Mouse (Mus musculus) MEL (cell line): ENCODE measurements at regions not wholly inside any gene's neighbourhood (a gene's known extent, or its start where the extent isn't known, plus 50 kb on each side); places are given as distances from the start of the nearest gene placed in this dataset.

Experiments
- DNase-seq: peaks from one replicate; pipeline ENCODE4 v3.0.0; 2011; ENCODE audit warnings: low read depth, low spot score
- H3K27ac ChIP-seq: 2 replicates; pipeline ENCODE4 v1.5.1; 2012; ENCODE audit warnings: low read depth, mild to moderate bottlenecking, control low read depth, low read length, moderate library complexity; ENCODE audit not compliant: control insufficient read depth
- H3K27me3 ChIP-seq, 2 experiments: fragments of 150-350 bp in 1 of 2; sonication (generic) in 1 of 2; 2 replicates each; pipeline ENCODE4 v1.6.1; 2012; ENCODE audit warnings: low read length in 2 of 2, mild to moderate bottlenecking in 2 of 2, improper control_type of control experiment in 1 of 2, moderate library complexity in 1 of 2; ENCODE audit not compliant: insufficient read depth in 2 of 2, control insufficient read depth in 1 of 2
- H3K36me3 ChIP-seq, 2 experiments: 2 replicates each; pipeline ENCODE4 v1.6.1; 2012 to 2014; ENCODE audit warnings: low read length in 2 of 2, improper control_type of control experiment in 1 of 2, inconsistent platforms in 1 of 2, mild to moderate bottlenecking in 1 of 2; ENCODE audit not compliant: insufficient read depth in 2 of 2, control insufficient read depth in 1 of 2
- H3K4me1 ChIP-seq, 2 experiments: fragments of 150-350 bp in 1 of 2; sonication (generic) in 1 of 2; 2 replicates each; pipeline ENCODE4 v1.6.1; 2012; ENCODE audit warnings: low read length in 2 of 2, improper control_type of control experiment in 1 of 2, mild to moderate bottlenecking in 1 of 2; ENCODE audit not compliant: insufficient read depth in 2 of 2, control insufficient read depth in 1 of 2
- H3K4me3 ChIP-seq, 2 experiments: fragments of 150-350 bp in 1 of 2; sonication (generic) in 1 of 2; 2 replicates each; pipeline ENCODE4 v1.5.1; 2012; ENCODE audit warnings: low read depth in 2 of 2, low read length in 2 of 2, mild to moderate bottlenecking in 2 of 2, moderate library complexity in 2 of 2, control low read depth in 1 of 2, improper control_type of control experiment in 1 of 2; ENCODE audit not compliant: control insufficient read depth in 1 of 2, insufficient read depth in 1 of 2
- H3K79me2 ChIP-seq: 2 replicates; pipeline ENCODE4 v1.6.1; 2012; ENCODE audit warnings: mild to moderate bottlenecking, low read length, moderate library complexity; ENCODE audit not compliant: control insufficient read depth, poor library complexity, insufficient read depth
- H3K9ac ChIP-seq: 2 replicates; pipeline ENCODE4 v1.6.1; 2012; ENCODE audit warnings: low read depth, mild to moderate bottlenecking, control low read depth, low read length, moderate library complexity; ENCODE audit not compliant: control insufficient read depth, poor library complexity, severe bottlenecking
- H3K9me3 ChIP-seq: fragments of 150-350 bp; sonication (generic); replicated peaks from 2 replicates; pipeline ENCODE4 v1.6.1; 2012; ENCODE audit warnings: mild to moderate bottlenecking, low read length, improper control_type of control experiment, moderate library complexity; ENCODE audit not compliant: insufficient read depth
- CTCF ChIP-seq, 3 experiments: IDR thresholded peaks in 2 of 3; conservative IDR thresholded peaks in 1 of 3; 2 replicates each; pipeline ENCODE4 v1.5.1; 2011 to 2012; ENCODE audit warnings: low read length in 3 of 3, low read depth in 2 of 3, mild to moderate bottlenecking in 2 of 3, improper control_type of control experiment in 1 of 3, inconsistent platforms in 1 of 3, mixed read lengths in 1 of 3, moderate library complexity in 1 of 3; ENCODE audit not compliant: control insufficient read depth in 1 of 3, insufficient read depth in 1 of 3, poor library complexity in 1 of 3, severe bottlenecking in 1 of 3
- E2F4 ChIP-seq: IDR thresholded peaks from 2 replicates; pipeline ENCODE4 v1.6.1; 2011; ENCODE audit warnings: low read depth, low read length, improper control_type of control experiment, borderline replicate concordance
- GABPA ChIP-seq: IDR thresholded peaks from 2 replicates; pipeline ENCODE4 v1.6.1; 2012; ENCODE audit warnings: low read depth, mild to moderate bottlenecking, inconsistent platforms, low read length, improper control_type of control experiment, moderate library complexity
- MAFK ChIP-seq: IDR thresholded peaks from 2 replicates; pipeline ENCODE4 v1.6.1; 2011; ENCODE audit warnings: low read depth, mild to moderate bottlenecking, low read length, improper control_type of control experiment, borderline replicate concordance
- MXI1 ChIP-seq: IDR thresholded peaks from 2 replicates; pipeline ENCODE4 v1.6.1; 2011; ENCODE audit warnings: mild to moderate bottlenecking, low read depth, low read length, improper control_type of control experiment
- MYC ChIP-seq: IDR thresholded peaks from 2 replicates; pipeline ENCODE4 v1.6.1; 2011; ENCODE audit warnings: low read depth, mild to moderate bottlenecking, low read length, improper control_type of control experiment, moderate library complexity
- NELFE ChIP-seq: IDR thresholded peaks from 2 replicates; pipeline ENCODE4 v1.6.1; 2011; ENCODE audit warnings: low read depth, low read length, improper control_type of control experiment
- NRF1 ChIP-seq: IDR thresholded peaks from 2 replicates; pipeline ENCODE4 v1.6.1; 2014; ENCODE audit warnings: low read depth, mild to moderate bottlenecking, inconsistent platforms, low read length, improper control_type of control experiment, moderate library complexity; ENCODE audit not compliant: poor library complexity, insufficient read depth, severe bottlenecking
- POLR2A ChIP-seq, 2 experiments: IDR thresholded peaks; 2 replicates each; pipeline ENCODE4 v1.6.1; 2011 to 2012; ENCODE audit warnings: low read length in 2 of 2, mild to moderate bottlenecking in 2 of 2, control low read depth in 1 of 2, improper control_type of control experiment in 1 of 2, low read depth in 1 of 2, moderate library complexity in 1 of 2; ENCODE audit not compliant: control insufficient read depth in 1 of 2, insufficient read depth in 1 of 2, poor library complexity in 1 of 2
- POLR2AphosphoS2 ChIP-seq: IDR thresholded peaks from 2 replicates; pipeline ENCODE4 v1.6.1; 2011; ENCODE audit warnings: low read length, improper control_type of control experiment
- POLR2AphosphoS5 ChIP-seq: IDR thresholded peaks from 2 replicates; pipeline ENCODE4 v1.6.1; 2012; ENCODE audit warnings: low read depth, borderline replicate concordance, mild to moderate bottlenecking, inconsistent platforms, low read length, moderate library complexity, mixed read lengths
- TAL1 ChIP-seq: IDR thresholded peaks from 2 replicates; pipeline ENCODE4 v1.6.1; 2012; ENCODE audit warnings: mild to moderate bottlenecking, inconsistent platforms, low read length, moderate library complexity, mixed read lengths
- TBP ChIP-seq: IDR thresholded peaks from 2 replicates; pipeline ENCODE4 v1.8.0; 2011; ENCODE audit warnings: low read depth, low read length, improper control_type of control experiment
- UBTF ChIP-seq: IDR thresholded peaks from 2 replicates; pipeline ENCODE4 v1.6.1; 2012; ENCODE audit warnings: low read depth, mild to moderate bottlenecking, inconsistent platforms, low read length, improper control_type of control experiment, moderate library complexity, borderline replicate concordance; ENCODE audit not compliant: insufficient read depth

GRCm38 (mm10) chr5:141058863-141059262 is 58.5 kb upstream of the Card11 start:
- no peak overlapping the region for H3K4me3 ChIP-seq
- no peaks in the 10 kb centered on the region for H3K79me2 ChIP-seq
- no peaks in the 10 kb centered on the region for H3K36me3 ChIP-seq
- no peak overlapping the region for H3K27ac ChIP-seq
- no peaks in the 10 kb centered on the region for H3K9me3 ChIP-seq
- H3K9ac ChIP-seq, result no peak overlapping the region
- TF ChIP-seq NRF1 (no peak), E2F4 (no peak), MAFK (0 out of 2 replicates have a peak, but pooled peaks have one; percentile 11)
- TF ChIP-seq, all 39 proteins: peak for 1
- H3K4me1 ChIP-seq, result no peaks in the 10 kb centered on the region
- DNase-seq, result no peak
- H3K27me3 ChIP-seq, result no peaks in the 10 kb centered on the region

- no peaks in the 10 kb centered on the region for H3K79me2 ChIP-seq
- no peak overlapping the region for H3K4me3 ChIP-seq
- no peaks in the 10 kb centered on the region for H3K36me3 ChIP-seq
- H3K9ac ChIP-seq, result no peak overlapping the region
- H3K27ac ChIP-seq, result no peak overlapping the region
- no peaks in the 10 kb centered on the region for H3K9me3 ChIP-seq
- TF ChIP-seq TAL1 (no peak), MXI1 (no peak), POLR2AphosphoS2 (no peak), NELFE (no peak), UBTF (no peak), GABPA (no peak), POLR2AphosphoS5 (no peak), POLR2A (IDR thresholded peaks at IDR 0.05; ENCODE audit: control insufficient read depth in 1 of 2, insufficient read depth in 1 of 2, low read depth in 1 of 2, low read length in 2 of 2, poor library complexity in 1 of 2) (no peak)
- no peak for DNase-seq
- H3K4me1 ChIP-seq, result no peaks in the 10 kb centered on the region
- H3K27me3 ChIP-seq, result no peaks in the 10 kb centered on the region
Measured at GRCm38 (mm10) chr5:141062144-141062543, 61.8 kb upstream of the Card11 start.

- Histone ChIP-seq H3K79me2 (no peaks in the 10 kb centered on the region), H3K4me1 (no peaks in the 10 kb centered on the region), H3K9ac (no peak overlapping the region), H3K27me3 (no peaks in the 10 kb centered on the region), H3K4me3 (no peak overlapping the region), H3K27ac (no peak overlapping the region), H3K9me3 (no peaks in the 10 kb centered on the region), H3K36me3 (no peaks in the 10 kb centered on the region)
- TF ChIP-seq MYC (no peak), GABPA (no peak), E2F4 (no peak), CTCF (IDR thresholded peaks at IDR 0.05 in 2 of 3, conservative IDR thresholded peaks at IDR 0.05 in 1 of 3; ENCODE audit: control insufficient read depth in 1 of 3, insufficient read depth in 1 of 3, low read depth in 2 of 3, low read length in 3 of 3, poor library complexity in 1 of 3, severe bottlenecking in 1 of 3) (peak; percentile 12 to 35 (median 24); a peak in 3 of 6 replicates), TBP (no peak)
- peak; percentile 4 for DNase-seq
Measured at GRCm38 (mm10) chr5:141067561-141067960, 67.2 kb upstream of the Card11 start.
